Mouse (Mus musculus) testis, adult 2 months (tissue): ENCODE results near the gene Nudt13.

Experiments used
- CTCF ChIP-seq: fragments of 200-500 bp; IDR thresholded peaks from 2 replicates; pipeline ENCODE4 v1.5.1; 2012; ENCODE audit warnings: low read depth, mild to moderate bottlenecking, inconsistent platforms, low read length, moderate library complexity; ENCODE audit not compliant: control insufficient read depth, insufficient read depth, insufficient replicate concordance
- POLR2A ChIP-seq: fragments of 200-500 bp; IDR thresholded peaks from 2 replicates; pipeline ENCODE4 v1.6.1; 2012; ENCODE audit warnings: low read depth, mild to moderate bottlenecking, inconsistent platforms, low read length, moderate library complexity; ENCODE audit not compliant: control insufficient read depth

- no peak for TF ChIP-seq CTCF
- TF ChIP-seq POLR2A = no peak
Measured at GRCm38 (mm10) chr14:20262346-20262745, 32.2 kb upstream of the Nudt13 start.
